Mouse (Mus musculus) B cell, adult 62 days (primary cell): ENCODE measurements around the gene Coa4. TPM values are rescaled to one million over a fixed set of nuclear protein-coding genes. Genes with fewer than 3 reads are reported as not detected.

ENCODE experiments used
- total RNA-seq: library from RNA; stranded (reverse); gene quantifications from 4 replicates; pipeline ENCODE4 v1.2.4, GENCODE M21; 2023

Coa4 gene
- 6.2 to 10.2 TPM (median 7.0 TPM) in 4 replicates for total RNA-seq

DNA sequence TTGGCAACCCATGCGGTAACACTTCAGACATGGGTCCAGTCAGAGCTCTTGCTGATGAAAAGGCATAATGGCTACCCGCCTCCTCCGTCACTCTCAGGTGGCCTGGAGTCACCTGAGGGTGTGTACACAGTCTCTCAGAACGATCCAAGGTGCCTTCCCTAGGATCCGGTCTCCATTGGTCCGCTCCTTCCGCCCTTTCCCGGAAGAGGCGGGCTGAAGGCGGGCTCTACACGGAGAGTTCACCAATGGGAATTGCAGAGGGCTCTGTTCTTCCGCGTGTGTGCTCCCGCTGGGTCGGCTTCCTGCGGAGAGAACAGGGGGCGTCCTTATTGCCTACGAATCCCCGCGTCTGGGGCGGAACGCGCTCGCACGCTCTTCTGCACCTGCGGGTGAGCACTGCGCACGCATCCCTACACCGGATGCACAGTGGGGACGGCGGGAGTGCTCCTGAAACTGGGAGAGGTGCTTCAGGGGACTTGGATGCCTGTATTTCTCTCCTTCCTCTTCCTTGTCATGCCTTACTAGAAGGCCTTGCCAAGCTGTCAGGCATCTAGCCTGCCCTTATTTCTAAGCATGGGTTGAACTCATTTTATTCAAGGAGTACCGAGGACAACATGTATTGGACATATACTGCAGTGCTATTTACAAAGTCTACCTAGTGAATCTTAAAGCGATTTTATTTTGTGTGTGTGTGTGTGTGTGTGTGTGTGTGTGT, at the start of gene Coa4:
TSS of gene Coa4 (plus strand) at position 268 of the 715 bp plus-strand sequence.

DNA sequence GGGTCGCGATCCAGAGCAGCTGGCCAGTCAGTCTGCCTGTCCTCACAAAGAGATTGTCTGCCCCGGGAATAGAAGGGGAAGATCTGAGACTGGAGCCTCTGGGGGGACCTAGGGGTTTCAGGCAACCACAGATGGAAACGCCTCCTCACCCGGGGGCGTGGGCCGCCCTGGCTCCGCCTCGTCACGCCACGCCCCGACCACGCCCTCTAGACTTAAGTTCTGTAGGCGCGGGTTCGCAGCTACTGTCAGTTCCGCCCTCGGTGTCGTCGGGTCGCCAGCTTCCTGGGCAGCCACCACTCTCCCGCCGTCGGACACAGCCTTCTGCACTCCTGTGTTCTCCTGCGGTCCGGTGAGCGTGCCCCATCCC, 43.8 kb upstream of the Coa4 start, which contains the start of gene Ucp2:
TSS of gene Ucp2 (plus strand) at position 221 of the 367 bp plus-strand sequence.

DNA sequence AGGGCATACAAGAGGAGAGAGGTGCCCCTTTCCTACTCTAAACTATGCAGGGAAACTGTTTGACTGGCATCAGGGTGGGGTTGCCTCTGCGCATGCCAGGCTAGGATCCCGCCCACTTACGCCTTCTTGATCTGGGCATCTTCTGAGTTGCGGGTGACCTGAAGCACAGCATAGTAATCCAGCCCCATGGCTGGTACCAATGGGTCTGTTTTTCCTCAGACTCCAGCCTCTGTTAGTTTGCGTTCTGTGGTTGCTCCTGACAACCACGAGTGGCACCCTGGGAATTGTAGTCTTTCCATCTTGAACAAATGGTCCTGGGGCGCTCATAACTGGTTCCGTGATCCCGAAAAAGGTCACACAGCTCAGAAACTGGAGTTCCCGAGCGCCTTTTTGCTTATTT, 22.3 kb upstream of the Coa4 start, which contains the start of gene Dnajb13:
TSS of gene Dnajb13 (minus strand) at position 388 of the 400 bp plus-strand sequence.

Other genes starting within 250 kb of the Coa4 start
- 61.1 to 72.2 TPM (median 68.1 TPM) in 4 replicates for gene C2cd3, start 164.8 kb upstream of the Coa4 start, total RNA-seq
- gene Ppme1, start 164.8 kb upstream of the Coa4 start, total RNA-seq = 31.6 to 43.6 TPM (median 38.0 TPM) in 4 replicates
- gene Ucp3, start 64.1 kb upstream of the Coa4 start, total RNA-seq = 0.60 to 1.2 TPM (median 0.96 TPM) in 4 replicates
- gene Ucp2, start 43.7 kb upstream of the Coa4 start, total RNA-seq = 871 to 978 TPM (median 914 TPM) in 4 replicates
- gene Dnajb13, start 22.1 kb upstream of the Coa4 start, total RNA-seq = 0.52 to 1.3 TPM (median 0.81 TPM) in 4 replicates
- 50.9 to 58.7 TPM (median 54.5 TPM) in 4 replicates for gene Rab6a, start 70.3 kb downstream of the Coa4 start, total RNA-seq
- gene Mrpl48, start 71.2 kb downstream of the Coa4 start, total RNA-seq = 21.0 to 25.6 TPM (median 24.0 TPM) in 4 replicates
- gene Plekhb1, start 125.3 kb downstream of the Coa4 start, total RNA-seq = not detected in 4 replicates
- gene Fam168a, start 169.6 kb downstream of the Coa4 start, total RNA-seq = 33.7 to 40.5 TPM (median 36.2 TPM) in 4 replicates